Mouse (Mus musculus): ENCODE measurements around the gene Syt7. TPM values are rescaled to one million over a fixed set of nuclear protein-coding genes. Genes with fewer than 3 reads are reported as not detected.

The Syt7 gene
- total RNA-seq, 2 experiments from 2014 or later = 315 to 321 TPM

DNA sequence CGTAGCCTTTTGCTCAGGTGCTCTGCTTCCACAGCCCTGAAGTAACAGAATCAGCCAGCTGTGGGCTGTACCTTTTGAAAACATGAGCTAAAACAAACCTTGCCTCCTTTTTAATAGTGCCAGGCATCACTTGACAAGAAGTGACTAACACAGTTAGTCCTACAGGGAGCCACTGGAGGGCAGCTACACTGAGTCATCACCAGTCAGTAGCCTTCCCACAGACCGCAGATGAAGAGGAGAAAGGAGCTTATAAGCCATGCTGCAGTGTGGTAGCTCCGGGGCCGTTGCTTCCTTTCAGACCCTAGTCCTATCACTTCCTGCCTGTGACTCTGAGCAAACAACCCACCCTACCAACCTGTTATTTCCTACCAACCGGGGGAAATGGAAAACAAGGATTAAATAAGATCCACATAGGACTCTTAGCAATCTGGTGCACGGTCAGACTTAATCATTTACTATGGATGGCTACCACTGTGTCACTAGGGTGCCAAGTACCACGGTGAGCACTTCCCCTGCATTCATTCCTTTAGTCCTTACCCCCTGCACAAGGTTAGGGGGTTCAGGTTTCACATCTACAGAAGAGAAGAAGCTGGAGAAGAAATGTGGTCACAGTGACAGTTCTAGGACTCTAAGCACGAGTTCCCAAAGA lies 108.7 kb downstream of the Syt7 start:
- peak; percentile 23; the same call in 1 of the 2 replicates for TF ChIP-seq CTCF (conservative IDR thresholded peaks at IDR 0.05)
- no peak for DNase-seq (ENCODE audit: low spot score in 2 of 2)
- peak overlapping the region; percentile 33; the same call in 1 of the 2 replicates for H3K27ac ChIP-seq
- H3K4me3 ChIP-seq = no peak overlapping the region

DNA sequence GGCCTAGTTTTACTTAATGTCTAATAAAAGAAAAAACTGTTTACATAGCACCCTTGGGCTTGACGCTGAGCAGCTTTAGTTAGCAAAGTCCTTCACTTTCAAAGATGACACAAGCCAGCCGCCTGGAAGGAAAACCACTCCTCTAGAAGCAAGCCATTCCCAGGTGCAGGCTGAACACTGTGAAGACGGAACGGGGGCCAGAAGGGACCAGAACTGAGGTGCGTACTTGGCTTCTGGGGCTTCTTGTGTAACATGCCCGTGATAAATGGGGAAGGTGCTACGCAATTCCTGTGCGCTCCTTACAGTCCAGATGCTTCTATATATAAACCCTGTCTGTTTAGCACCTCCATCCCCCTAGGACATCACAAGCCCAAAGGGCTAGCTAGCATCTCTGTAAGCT lies 111.7 kb downstream of the Syt7 start:
- DNase-seq (ENCODE audit: low spot score in 2 of 2) = no peak
- H3K4me3 ChIP-seq = no peak overlapping the region
- no peak for TF ChIP-seq CTCF (conservative IDR thresholded peaks at IDR 0.05)
- no peak overlapping the region for H3K27ac ChIP-seq

DNA sequence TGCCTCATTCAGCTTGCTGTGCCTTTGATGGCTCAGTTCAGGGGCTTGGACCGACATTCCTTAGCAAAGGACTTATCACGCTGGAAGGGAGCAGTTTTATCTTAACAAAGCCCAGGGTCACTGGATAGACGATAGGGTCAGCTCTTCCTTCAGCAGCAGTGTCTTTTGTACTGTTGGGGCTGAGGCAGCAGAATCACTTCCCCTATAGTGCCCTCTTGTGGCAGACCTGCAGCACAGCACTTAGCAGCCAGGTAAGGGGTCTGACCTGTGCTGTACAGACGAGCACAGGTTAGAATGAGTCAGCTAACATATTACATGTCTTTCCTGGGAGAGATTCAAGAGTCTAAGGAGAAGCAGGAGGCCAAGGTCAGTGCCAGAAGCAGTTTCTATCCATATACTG lies 113.7 kb downstream of the Syt7 start:
- TF ChIP-seq CTCF (conservative IDR thresholded peaks at IDR 0.05) = peak; percentile 98
- H3K4me3 ChIP-seq = no peak overlapping the region
- no peak overlapping the region for H3K27ac ChIP-seq
- DNase-seq (ENCODE audit: low spot score in 2 of 2) = peak in 1 of 2 experiments; percentile 52

Other genes starting within 250 kb of the Syt7 start
- gene Fads1, start 206.2 kb upstream of the Syt7 start, total RNA-seq (2021) = 100 to 1,000 TPM; 191 to 198 TPM
- 10 to 100 TPM; 74.0 to 79.7 TPM for gene Tmem258, start 185.1 kb upstream of the Syt7 start, total RNA-seq (2021)
- gene Fen1, start 184.9 kb upstream of the Syt7 start, total RNA-seq (2021) = 10 to 100 TPM in 1 of 2 experiments, 1 to 10 TPM in 1; 9.6 to 12.2 TPM
- 10 to 100 TPM; 27.0 to 27.8 TPM for gene Myrf, start 148.3 kb upstream of the Syt7 start, total RNA-seq (2021)
- 100 to 1,000 TPM; 130 to 131 TPM for gene Dagla, start 84.2 kb upstream of the Syt7 start, total RNA-seq (2021)
- gene Lrrc10b, start 68.4 kb downstream of the Syt7 start, total RNA-seq (2021) = 10 to 100 TPM; 83.9 to 84.6 TPM
- 1 to 10 TPM; 2.4 to 3.0 TPM for gene Ppp1r32, start 93.8 kb downstream of the Syt7 start, total RNA-seq (2021)
- 10 to 100 TPM; 80.9 to 81.7 TPM for gene Cpsf7, start 136.2 kb downstream of the Syt7 start, total RNA-seq (2021)
- 10 to 100 TPM; 53.4 to 63.0 TPM for gene Sdhaf2, start 137.1 kb downstream of the Syt7 start, total RNA-seq (2021)
- 10 to 100 TPM; 10.8 to 11.4 TPM for gene Tmem216, start 167.1 kb downstream of the Syt7 start, total RNA-seq (2021)
- 10 to 100 TPM in 1 of 2 experiments, 1 to 10 TPM in 1; 9.1 to 11.1 TPM for gene Cyb561a3, start 188.1 kb downstream of the Syt7 start, total RNA-seq (2021)
- 10 to 100 TPM; 12.2 to 12.8 TPM for gene Tmem138, start 188.3 kb downstream of the Syt7 start, total RNA-seq (2021)
- 100 to 1,000 TPM; 194 to 210 TPM for gene Ddb1, start 216.2 kb downstream of the Syt7 start, total RNA-seq (2021)
- gene Tkfc, start 216.6 kb downstream of the Syt7 start, total RNA-seq (2021) = 10 to 100 TPM; 16.5 to 19.1 TPM
- under 1 TPM; 0.39 to 0.72 TPM for gene Vwce, start 245.1 kb downstream of the Syt7 start, total RNA-seq (2021)